Mouse (Mus musculus) spleen, adult 2 months (tissue): Measurements from ENCODE around the gene Ano10. TPM values are rescaled to one million over a fixed set of nuclear protein-coding genes. Genes with fewer than 3 reads are reported as not detected.

Experiments
- DNase-seq, 2 experiments: peaks; one replicate each; pipeline versions ENCODE4 v3.0.0 to v3.0.0-alpha.2; 2012 to 2021; ENCODE audit warnings: low spot score in 2 of 2, low read depth in 1 of 2
- H3K27ac ChIP-seq: fragments of 200-500 bp; 2 replicates; pipeline ENCODE4 v1.5.1; 2012; ENCODE audit warnings: low read length, inconsistent platforms; ENCODE audit not compliant: insufficient read depth
- H3K27me3 ChIP-seq: fragments of 200-500 bp; 2 replicates; pipeline ENCODE4 v1.6.1; 2012; ENCODE audit warnings: mild to moderate bottlenecking, moderate library complexity, low read length, inconsistent platforms; ENCODE audit not compliant: control insufficient read depth, insufficient read depth
- H3K36me3 ChIP-seq: fragments of 200-500 bp; 2 replicates; pipeline ENCODE4 v1.6.1; 2012; ENCODE audit warnings: mild to moderate bottlenecking, low read length, inconsistent platforms; ENCODE audit not compliant: control insufficient read depth, insufficient read depth
- H3K4me1 ChIP-seq: fragments of 200-500 bp; 2 replicates; pipeline ENCODE4 v1.6.1; 2011; ENCODE audit warnings: inconsistent platforms; ENCODE audit not compliant: control insufficient read depth, insufficient read depth, insufficient read length
- H3K4me3 ChIP-seq: fragments of 200-500 bp; 2 replicates; pipeline ENCODE4 v1.5.1; 2011; ENCODE audit warnings: mild to moderate bottlenecking, inconsistent platforms; ENCODE audit not compliant: insufficient read depth, insufficient read length; ENCODE audit errors: extremely low read depth
- CTCF ChIP-seq: fragments of 200-500 bp; IDR thresholded peaks from 2 replicates; pipeline ENCODE4 v1.5.1; 2011; ENCODE audit warnings: mild to moderate bottlenecking, inconsistent platforms; ENCODE audit not compliant: insufficient read depth, insufficient read length, insufficient replicate concordance; ENCODE audit errors: extremely low read depth
- POLR2A ChIP-seq: fragments of 200-500 bp; IDR thresholded peaks from 2 replicates; pipeline ENCODE4 v1.6.1; 2011; ENCODE audit warnings: low read depth, low read length, inconsistent platforms
- WGBS: fragments of 180-500 bp; shearing (Covaris S2); methylation state at CpG from one replicate; pipeline ENCODE4 v1.1.7; 2018; 5-methylcytosine and 5-hydroxymethylcytosine counted together
- polyA plus RNA-seq: library from polyadenylated mRNA; depleted of rRNA; stranded (reverse); fragments of >200 nt; gene quantifications from 2 replicates; pipeline ENCODE4 v1.2.3, GENCODE M21; 2012

The Ano10 gene
- polyA plus RNA-seq, 1 experiment: 20.8 TPM

DNA sequence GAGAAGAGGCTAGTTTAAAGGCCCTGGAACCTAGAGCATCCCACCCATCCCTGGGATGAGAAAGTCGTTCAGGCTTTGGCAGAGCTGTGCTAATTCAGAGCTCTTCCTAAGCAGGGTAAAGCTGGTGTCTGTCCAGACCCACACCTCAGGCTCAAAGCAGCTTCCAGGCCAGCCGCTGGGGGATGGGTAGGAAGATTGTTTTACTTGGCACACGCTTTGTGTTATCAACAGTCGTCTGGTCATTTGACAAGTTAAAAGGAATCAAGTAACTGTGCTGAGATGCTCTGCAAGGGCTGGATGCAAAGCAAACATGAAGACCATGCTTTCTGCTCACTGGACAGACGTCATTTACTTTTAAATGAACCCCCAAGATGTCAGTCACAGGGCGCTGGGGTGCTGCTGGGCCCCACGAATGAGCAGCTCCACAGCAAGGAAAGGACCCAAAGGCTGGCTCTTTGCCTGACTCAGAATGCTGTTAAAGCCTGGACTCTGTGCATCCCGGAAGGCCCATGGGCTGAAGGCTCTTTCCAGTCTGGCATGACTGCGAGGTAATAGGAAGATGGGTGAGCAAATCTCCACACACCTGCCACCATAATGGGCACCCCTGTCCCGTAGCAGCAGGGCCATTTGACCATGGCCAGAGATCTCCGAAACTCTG is 88.6 kb downstream of the Ano10 start:
- Histone ChIP-seq H3K27ac (no peak overlapping the region), H3K4me3 (no peak overlapping the region), H3K4me1 (no peaks in the 10 kb centered on the region), H3K36me3 (peaks cover 3% of the 10 kb centered on the region; the same call in 1 of the 2 replicates), H3K27me3 (no peaks in the 10 kb centered on the region)
- no peak for TF ChIP-seq POLR2A
- TF ChIP-seq CTCF: no peak
- 88% methylated on average over 11 of the region's 11 CpGs for WGBS
- no peak for DNase-seq

DNA sequence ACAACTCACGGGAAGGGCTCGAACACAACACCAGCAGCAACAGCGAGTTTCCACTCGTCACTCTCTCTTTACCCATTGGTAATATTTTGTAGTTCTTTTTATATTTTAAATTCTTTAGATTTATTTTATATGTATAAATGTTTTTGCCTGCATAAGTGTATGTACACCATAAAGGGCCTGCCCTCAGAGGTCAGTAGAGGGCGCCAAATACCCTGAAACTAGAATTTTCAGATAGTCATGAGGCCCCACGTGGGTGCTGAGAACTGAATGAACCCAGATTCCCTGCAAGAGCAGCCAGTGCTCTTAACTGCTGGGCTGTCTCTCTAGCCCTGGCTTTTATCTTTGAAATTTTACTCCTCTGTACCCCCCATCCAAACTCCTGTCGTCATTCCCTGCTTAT is 89.7 kb downstream of the Ano10 start:
- WGBS: 83% methylated on average over 7 of the region's 7 CpGs
- Histone ChIP-seq H3K4me3 (no peak overlapping the region), H3K36me3 (peaks cover 3% of the 10 kb centered on the region; the same call in 1 of the 2 replicates), H3K27me3 (no peaks in the 10 kb centered on the region), H3K4me1 (no peaks in the 10 kb centered on the region), H3K27ac (no peak overlapping the region)
- no peak for DNase-seq
- TF ChIP-seq POLR2A (no peak), CTCF (no peak)

DNA sequence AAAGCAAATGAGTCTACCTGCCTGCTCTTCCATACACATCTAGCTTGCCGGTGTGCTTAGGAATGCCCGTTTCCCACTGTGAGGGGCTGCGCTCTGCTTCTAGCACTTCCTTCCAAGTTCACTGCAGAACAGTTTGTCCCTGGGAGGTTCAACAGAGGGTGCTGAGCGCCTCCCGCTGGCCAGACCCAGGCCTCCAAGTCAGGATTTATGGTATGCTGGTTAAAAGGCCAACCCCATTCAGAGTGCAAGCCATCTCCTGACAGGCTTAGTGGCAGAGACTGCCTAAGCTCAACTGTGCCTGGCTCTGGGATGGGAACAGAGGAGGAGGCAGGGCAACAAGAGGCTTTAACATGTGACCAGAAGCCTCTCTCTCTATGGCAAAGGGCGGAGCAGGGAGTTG is 95.0 kb downstream of the Ano10 start:
- no peaks in the 10 kb centered on the region for H3K27me3 ChIP-seq
- DNase-seq: peak in 1 of 2 experiments; percentile 42

DNA sequence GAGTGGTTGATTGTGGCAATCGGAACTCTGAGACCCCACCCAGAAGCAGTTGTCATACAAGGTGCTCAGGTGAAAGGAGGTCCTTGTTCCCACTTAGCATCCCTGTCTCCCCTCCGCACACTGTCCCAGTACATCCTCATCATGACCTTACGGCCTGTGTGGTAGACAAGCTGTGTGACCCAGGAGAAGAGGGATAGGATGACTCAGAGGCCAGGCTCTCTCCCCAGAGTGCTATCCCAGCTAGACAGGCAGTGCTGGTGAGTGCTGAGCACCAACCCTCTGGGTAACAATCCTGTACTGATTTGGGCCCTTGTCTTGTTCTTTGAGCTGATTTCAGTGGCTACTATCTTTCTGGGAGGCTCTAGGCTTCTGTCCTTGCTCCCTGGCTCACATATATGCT is 95.6 kb downstream of the Ano10 start:
- no peaks in the 10 kb centered on the region for H3K27me3 ChIP-seq
- TF ChIP-seq CTCF (no peak), POLR2A (no peak)

More for the DNA sequence above, 95.0 kb downstream of the Ano10 start:
- WGBS: 87% methylated on average over 6 of the region's 6 CpGs
- peaks cover 3% of the 10 kb centered on the region; the same call in 1 of the 2 replicates for H3K36me3 ChIP-seq
- H3K4me1 ChIP-seq: no peaks in the 10 kb centered on the region
- no peak overlapping the region for H3K27ac ChIP-seq
- TF ChIP-seq CTCF (peak; percentile 48; the same call in 1 of the 2 replicates), POLR2A (no peak)
- H3K4me3 ChIP-seq: no peak overlapping the region

DNA sequence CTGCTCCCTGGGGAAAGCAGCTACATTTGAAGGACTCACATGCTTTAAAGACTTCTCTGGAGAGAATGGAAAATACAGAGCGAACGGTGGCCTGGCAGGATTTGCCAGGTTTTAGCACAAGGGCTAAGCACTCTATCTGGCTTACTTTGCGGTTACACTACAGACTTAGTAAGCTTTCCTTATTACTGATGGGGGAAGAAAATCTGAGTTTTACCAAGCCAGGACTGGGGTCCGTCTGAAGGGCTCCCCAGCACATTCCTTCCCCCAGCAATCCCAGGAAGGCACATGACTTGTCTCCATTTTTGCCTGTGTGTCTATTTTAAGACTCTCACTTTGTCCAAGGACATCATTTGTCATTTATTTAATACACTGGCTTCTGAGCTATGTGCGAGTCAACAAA is 97.2 kb downstream of the Ano10 start:
- DNase-seq: no peak
- no peaks in the 10 kb centered on the region for H3K4me1 ChIP-seq
- no peaks in the 10 kb centered on the region for H3K27me3 ChIP-seq
- peaks cover 3% of the 10 kb centered on the region; the same call in 1 of the 2 replicates for H3K36me3 ChIP-seq
- H3K27ac ChIP-seq: no peak overlapping the region
- no peak overlapping the region for H3K4me3 ChIP-seq
- TF ChIP-seq CTCF: no peak
- TF ChIP-seq POLR2A: no peak
- WGBS: 88% methylated on average over 5 of the region's 5 CpGs

More for the DNA sequence above, 95.6 kb downstream of the Ano10 start:
- H3K4me1 ChIP-seq: no peaks in the 10 kb centered on the region
- H3K27ac ChIP-seq: no peak overlapping the region
- 82% methylated on average over 3 of the region's 3 CpGs for WGBS
- H3K36me3 ChIP-seq: peaks cover 3% of the 10 kb centered on the region; the same call in 1 of the 2 replicates
- no peak overlapping the region for H3K4me3 ChIP-seq
- DNase-seq: no peak

DNA sequence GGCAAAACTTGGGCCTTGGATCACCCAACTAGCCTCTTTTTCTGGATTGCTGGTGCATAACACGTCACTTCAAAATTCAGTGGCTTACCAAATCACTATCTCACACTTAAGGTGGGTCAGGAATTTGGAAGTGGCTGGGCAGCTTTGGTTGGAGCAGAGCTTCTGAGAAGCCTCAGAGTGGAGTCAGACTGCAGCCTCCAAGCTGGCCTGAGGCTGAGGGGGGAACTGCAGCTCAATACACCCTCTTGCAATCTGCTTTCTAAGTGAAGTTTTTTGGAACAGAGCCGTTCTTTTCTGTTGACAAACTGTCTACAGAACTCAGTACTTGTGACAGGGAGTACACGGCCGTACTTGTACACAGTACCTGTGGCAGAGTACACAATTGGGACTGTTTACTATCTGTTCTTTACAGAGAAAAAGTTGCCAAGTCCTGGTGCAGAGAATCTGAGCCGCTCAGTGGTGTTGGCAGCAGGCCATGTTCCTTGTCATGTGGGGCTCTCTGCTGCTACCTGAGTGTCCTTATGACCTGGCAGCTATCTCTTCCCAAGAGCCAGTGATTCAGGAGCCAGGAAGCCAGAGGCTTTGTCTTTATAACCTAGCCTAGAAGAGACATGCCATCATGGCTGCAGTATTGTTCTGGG is 99.1 kb downstream of the Ano10 start:
- 84% methylated on average over 5 of the region's 5 CpGs for WGBS
- Histone ChIP-seq H3K36me3 (no peaks in the 10 kb centered on the region), H3K4me3 (no peak overlapping the region), H3K4me1 (no peaks in the 10 kb centered on the region), H3K27me3 (no peaks in the 10 kb centered on the region), H3K27ac (no peak overlapping the region)
- TF ChIP-seq POLR2A (no peak), CTCF (no peak)
- DNase-seq: no peak

DNA sequence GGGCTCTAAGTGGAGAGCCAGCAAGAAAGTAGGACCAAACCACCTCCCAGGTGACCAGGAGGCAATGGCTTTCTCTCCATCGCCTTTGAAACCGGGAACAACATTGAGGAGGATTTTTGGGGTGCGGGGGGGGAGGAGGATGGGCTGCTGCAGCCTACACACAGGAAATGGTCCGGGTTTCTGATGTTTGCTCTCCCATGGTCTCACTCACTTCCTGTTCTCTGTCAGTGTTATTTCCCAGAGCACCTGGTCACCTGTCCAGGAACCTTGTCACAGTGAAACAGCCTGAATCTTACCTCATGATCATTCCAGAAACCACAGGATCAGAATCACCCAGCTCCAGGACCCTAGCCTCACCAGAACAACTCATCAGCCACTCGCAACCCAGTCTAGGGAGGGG is 100.4 kb downstream of the Ano10 start:
- no peaks in the 10 kb centered on the region for H3K27me3 ChIP-seq
- no peak for DNase-seq
- peak overlapping the region; percentile 35; the same call in 1 of the 2 replicates for H3K27ac ChIP-seq

More for the DNA sequence above, 100.4 kb downstream of the Ano10 start:
- no peak for TF ChIP-seq POLR2A
- TF ChIP-seq CTCF: no peak
- H3K4me3 ChIP-seq: no peak overlapping the region
- WGBS: 61% methylated on average over 5 of the region's 5 CpGs
- H3K36me3 ChIP-seq: no peaks in the 10 kb centered on the region
- H3K4me1 ChIP-seq: no peaks in the 10 kb centered on the region
